Mouse (Mus musculus) hindbrain, embryonic 13.5 days (tissue): ENCODE measurements around the gene Borcs7. TPM values are rescaled to one million over a fixed set of nuclear protein-coding genes. Genes with fewer than 3 reads are reported as not detected.

Experiments
- ATAC-seq: fragments of 200-750 bp; cut with Nextera tagmentation; 2 replicates; pipeline ENCODE4 v1.8.0; 2017; ENCODE audit warnings: moderate TSS enrichment; ENCODE audit not compliant: low FRiP score
- H3K27ac ChIP-seq: fragments of 300-500 bp; sonication (generic); 2 replicates; pipeline ENCODE4 v1.5.1; 2015; ENCODE audit warnings: inconsistent platforms, mild to moderate bottlenecking, moderate library complexity
- H3K27me3 ChIP-seq: fragments of 300-500 bp; sonication (generic); 2 replicates; pipeline ENCODE4 v1.6.1; 2015; ENCODE audit warnings: mild to moderate bottlenecking, inconsistent platforms
- H3K36me3 ChIP-seq: fragments of 300-500 bp; sonication (generic); 2 replicates; pipeline ENCODE4 v1.6.1; 2015; ENCODE audit warnings: mild to moderate bottlenecking, inconsistent platforms
- H3K4me1 ChIP-seq: fragments of 300-500 bp; sonication (generic); replicated peaks from 2 replicates; pipeline ENCODE4 v1.6.1; 2015; ENCODE audit warnings: inconsistent platforms
- H3K4me2 ChIP-seq: fragments of 300-500 bp; sonication (generic); 2 replicates; pipeline ENCODE4 v1.6.1; 2015; ENCODE audit warnings: inconsistent platforms, mild to moderate bottlenecking, moderate library complexity
- H3K4me3 ChIP-seq: fragments of 300-500 bp; sonication (generic); 2 replicates; pipeline ENCODE4 v1.5.1; 2015; ENCODE audit warnings: mild to moderate bottlenecking, inconsistent platforms
- H3K9ac ChIP-seq: fragments of 300-500 bp; sonication (generic); 2 replicates; pipeline ENCODE4 v1.6.1; 2015; ENCODE audit warnings: mild to moderate bottlenecking, inconsistent platforms
- H3K9me3 ChIP-seq: fragments of 300-500 bp; sonication (generic); 2 replicates; pipeline ENCODE4 v1.6.1; 2016; ENCODE audit warnings: inconsistent platforms
- WGBS: fragments of 180-500 bp; shearing (Covaris S2); methylation state at CpG from one replicate; pipeline ENCODE4 v1.1.7; 2015; 5-methylcytosine and 5-hydroxymethylcytosine counted together
- polyA plus RNA-seq: library from polyadenylated mRNA; unstranded; fragments of >200 nt; fragmentation: Nextera tagmentation; extraction: Ambion mirVana; gene quantifications from 2 replicates; pipeline ENCODE4 v1.2.1, GENCODE M21; 2015

Gene Borcs7
- polyA plus RNA-seq, 1 experiment from 2014 or later, result 20.9 TPM

DNA sequence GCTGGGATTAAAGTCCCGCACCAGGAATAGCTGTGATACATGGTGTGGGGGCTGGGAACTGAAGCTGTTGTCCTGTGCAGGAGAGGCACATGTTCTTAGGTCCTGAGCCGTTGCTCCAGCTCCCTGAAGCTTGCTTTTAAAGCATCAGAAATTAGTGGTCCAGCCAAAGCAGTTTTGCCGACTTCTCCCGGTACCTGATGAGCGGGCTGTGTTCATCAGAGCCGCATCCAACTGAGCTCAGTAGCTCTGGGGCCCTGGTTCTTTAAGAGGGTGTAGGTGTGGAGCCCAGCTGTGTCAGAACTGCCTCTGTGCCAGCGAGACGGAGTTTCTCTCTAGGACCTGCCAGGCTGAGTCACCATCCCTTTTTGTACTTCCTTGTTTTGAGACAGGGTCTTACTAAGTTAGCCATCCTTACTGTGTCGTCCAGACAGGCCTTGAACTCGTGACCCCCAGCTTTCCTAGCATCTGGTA lies 9.3 kb downstream of the Borcs7 start:
- H3K27ac ChIP-seq, result no peak overlapping the region
- H3K4me1 ChIP-seq, result no peaks in the 10 kb centered on the region
- WGBS, result 79% methylated on average over 10 of the region's 10 CpGs

DNA sequence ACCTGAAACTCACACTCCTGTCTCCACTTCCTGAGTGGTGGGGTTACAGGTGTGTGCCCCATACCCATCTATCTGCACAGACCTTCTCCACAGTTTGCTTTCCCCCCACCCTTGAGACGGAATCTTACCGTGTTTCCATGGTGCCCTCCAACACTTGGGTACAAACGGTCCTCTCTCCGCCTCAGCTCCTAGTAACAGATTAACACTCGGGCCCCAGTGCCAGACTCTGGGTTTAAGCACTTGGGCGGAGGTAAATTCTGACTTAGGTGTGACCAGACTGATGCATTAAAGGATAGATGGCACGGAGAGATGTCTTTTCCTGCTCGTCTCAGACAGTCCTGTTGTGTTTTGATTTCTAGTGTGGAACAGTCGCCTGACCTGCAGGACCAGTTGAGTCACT lies 11.4 kb downstream of the Borcs7 start:
- H3K4me3 ChIP-seq, result no peak overlapping the region
- no peak overlapping the region for H3K27ac ChIP-seq
- H3K4me1 ChIP-seq, result no peaks in the 10 kb centered on the region
- H3K9me3 ChIP-seq, result no peaks in the 10 kb centered on the region
- 0 out of 2 replicates have a peak, but pooled peaks cover 4% of the 10 kb centered on the region for H3K27me3 ChIP-seq
- peaks cover 16% of the 10 kb centered on the region for H3K36me3 ChIP-seq
- ATAC-seq, result no peak
- H3K4me2 ChIP-seq, result no peak overlapping the region
- no peak overlapping the region for H3K9ac ChIP-seq
- 87% methylated on average over 9 of the region's 9 CpGs for WGBS

More for the DNA sequence above, 9.3 kb downstream of the Borcs7 start:
- H3K4me2 ChIP-seq, result no peak overlapping the region
- no peaks in the 10 kb centered on the region for H3K27me3 ChIP-seq
- H3K4me3 ChIP-seq, result no peak overlapping the region
- no peak overlapping the region for H3K9ac ChIP-seq
- ATAC-seq, result no peak
- peaks cover 32% of the 10 kb centered on the region for H3K36me3 ChIP-seq
- no peaks in the 10 kb centered on the region for H3K9me3 ChIP-seq

DNA sequence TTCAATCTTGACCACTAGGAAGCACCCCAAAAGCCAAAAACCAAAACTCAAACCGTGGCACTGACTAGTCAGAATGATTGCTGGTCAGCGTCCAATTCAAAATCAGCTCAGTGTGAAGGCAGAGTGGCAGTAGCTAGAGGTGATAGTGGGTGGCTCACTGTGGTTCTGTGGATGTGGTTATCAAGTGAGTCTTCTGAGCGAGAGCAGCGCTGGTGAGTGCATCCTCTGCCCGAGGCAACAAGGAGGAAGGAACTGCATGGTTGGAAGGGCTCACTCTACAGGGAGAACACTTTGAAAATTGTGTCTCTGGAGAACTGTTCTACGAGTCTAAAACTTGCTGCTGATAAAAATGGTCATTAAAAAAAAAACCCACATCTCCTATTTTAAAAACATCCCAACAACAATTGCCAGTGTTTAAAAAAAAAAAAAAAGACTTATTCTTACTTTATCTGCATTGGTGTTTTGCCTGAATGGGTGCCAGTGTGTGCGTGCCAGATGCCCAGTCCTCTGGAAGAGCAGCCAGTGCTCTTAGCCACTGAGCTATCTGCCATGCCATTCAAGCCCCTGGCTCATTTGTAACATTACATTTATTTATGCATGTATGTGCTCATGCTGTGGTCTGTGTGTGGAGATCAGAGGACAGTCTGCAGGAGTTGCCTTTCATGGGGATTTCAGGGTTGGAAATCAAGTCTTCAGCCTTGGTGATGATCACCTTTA lies 16.2 kb downstream of the Borcs7 start:
- Histone ChIP-seq H3K4me3 (no peak overlapping the region), H3K27me3 (0 out of 2 replicates have a peak, but pooled peaks cover 4% of the 10 kb centered on the region), H3K9me3 (no peaks in the 10 kb centered on the region), H3K9ac (no peak overlapping the region), H3K4me1 (peaks cover 16% of the 10 kb centered on the region), H3K4me2 (no peak overlapping the region), H3K36me3 (peaks cover 11% of the 10 kb centered on the region), H3K27ac (no peak overlapping the region)
- no peak for ATAC-seq
- WGBS, result 69% methylated on average over 7 of the region's 7 CpGs

DNA sequence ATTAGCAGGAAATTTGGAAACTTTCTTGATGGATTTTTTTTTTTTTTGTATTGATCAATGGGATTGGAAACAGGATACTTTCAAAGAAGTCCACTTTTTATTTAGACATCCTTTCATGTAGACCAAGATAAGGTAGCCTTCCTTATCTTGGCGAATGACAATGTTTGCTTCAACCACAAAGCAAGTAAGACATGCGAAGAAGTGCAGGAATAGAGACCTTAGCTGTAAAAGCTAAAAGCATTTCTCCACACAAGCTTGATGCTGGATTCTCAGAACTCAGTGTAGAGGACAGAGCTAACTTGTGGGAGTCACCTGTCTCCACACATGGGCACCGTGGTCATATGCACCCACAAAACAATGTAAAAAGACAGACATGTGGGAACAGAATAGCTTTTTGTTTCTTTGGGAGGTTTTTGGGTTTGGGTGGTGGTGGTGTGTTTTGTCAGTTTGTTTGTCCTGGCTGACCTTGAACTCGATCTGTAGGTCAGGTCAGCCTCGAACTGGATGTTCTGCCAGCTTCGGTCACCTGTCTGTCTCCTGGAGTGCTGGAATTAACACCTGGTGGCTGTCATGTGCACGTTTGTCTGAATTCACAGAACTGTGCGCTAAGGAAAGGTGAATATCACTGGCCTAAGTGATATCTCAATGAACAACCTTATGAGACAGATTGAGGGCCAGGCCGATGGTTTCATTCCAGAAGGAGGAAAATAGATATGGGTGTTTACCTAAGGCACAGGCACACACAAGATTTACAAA lies 17.0 kb downstream of the Borcs7 start:
- H3K4me2 ChIP-seq, result peak overlapping the region; percentile 59
- no peak overlapping the region for H3K27ac ChIP-seq
- H3K4me1 ChIP-seq, result peaks cover 16% of the 10 kb centered on the region
- no peak overlapping the region for H3K9ac ChIP-seq
- no peaks in the 10 kb centered on the region for H3K9me3 ChIP-seq
- 0 out of 2 replicates have a peak, but pooled peaks cover 4% of the 10 kb centered on the region for H3K27me3 ChIP-seq
- ATAC-seq, result no peak
- 81% methylated on average over 9 of the region's 9 CpGs for WGBS
- peak overlapping the region; percentile 42; the same call in 1 of the 2 replicates for H3K4me3 ChIP-seq
- H3K36me3 ChIP-seq, result peaks cover 5% of the 10 kb centered on the region; the same call in 1 of the 2 replicates

DNA sequence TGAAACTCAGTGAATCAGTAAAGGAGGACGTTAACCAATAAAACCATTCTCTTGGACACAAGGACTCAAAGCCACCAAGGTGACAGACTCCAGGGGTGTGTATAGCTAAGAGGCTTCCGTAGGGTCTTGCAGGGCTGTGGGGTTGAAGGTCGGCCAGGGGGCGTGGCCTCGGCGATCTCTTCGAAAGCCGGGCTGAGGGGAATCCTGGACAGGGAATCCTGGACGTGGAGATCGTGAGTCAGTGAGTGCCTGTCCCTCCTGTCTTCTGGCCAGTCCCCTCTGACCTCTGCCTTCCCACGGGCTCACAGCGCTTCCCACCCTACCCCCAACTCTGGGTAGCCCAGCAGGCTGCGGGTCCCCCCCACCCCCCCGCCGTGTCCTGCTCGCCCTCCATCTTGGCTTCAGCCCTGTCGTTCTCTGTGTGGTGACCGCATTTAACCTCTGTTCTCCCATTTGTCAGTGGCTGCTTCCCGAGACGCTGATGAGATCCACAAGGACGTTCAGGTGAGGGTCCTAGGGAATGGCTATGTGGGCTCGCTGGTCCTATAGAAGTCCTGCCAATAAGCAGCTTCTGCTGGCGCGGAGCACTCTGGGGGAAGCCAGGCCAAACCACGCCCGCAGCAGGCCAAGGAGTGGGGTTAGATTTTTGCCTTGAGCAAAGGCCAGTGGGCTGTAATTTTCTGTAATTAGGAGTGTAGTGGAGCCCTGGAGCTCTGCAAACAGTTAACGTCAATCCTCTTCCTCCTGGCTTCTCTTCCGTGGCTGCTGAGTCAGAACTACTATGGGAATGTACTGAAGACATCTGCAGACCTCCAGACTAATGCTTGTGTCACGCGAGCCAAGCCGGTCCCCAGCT lies 17.8 kb downstream of the Borcs7 start, which contains the start of gene As3mt:
As3mt (plus strand) TSS at position 163 of the 856 bp plus-strand sequence.
- 14% methylated on average over 31 of the region's 31 CpGs for WGBS
- Histone ChIP-seq H3K9ac (peak within 1 kb of the TSS; percentile 68), H3K27me3 (0 out of 2 replicates have a peak, but pooled peaks cover 4% of the 10 kb centered on the region), H3K36me3 (peaks cover 5% of the 10 kb centered on the region; the same call in 1 of the 2 replicates), H3K9me3 (no peaks in the 10 kb centered on the region), H3K4me3 (peak within 1 kb of the TSS; percentile 42), H3K27ac (peak within 1 kb of the TSS; percentile 44; the same call in 1 of the 2 replicates), H3K4me1 (peaks cover 16% of the 10 kb centered on the region), H3K4me2 (peak within 1 kb of the TSS; percentile 59)
- ATAC-seq, result peak; percentile 63

DNA sequence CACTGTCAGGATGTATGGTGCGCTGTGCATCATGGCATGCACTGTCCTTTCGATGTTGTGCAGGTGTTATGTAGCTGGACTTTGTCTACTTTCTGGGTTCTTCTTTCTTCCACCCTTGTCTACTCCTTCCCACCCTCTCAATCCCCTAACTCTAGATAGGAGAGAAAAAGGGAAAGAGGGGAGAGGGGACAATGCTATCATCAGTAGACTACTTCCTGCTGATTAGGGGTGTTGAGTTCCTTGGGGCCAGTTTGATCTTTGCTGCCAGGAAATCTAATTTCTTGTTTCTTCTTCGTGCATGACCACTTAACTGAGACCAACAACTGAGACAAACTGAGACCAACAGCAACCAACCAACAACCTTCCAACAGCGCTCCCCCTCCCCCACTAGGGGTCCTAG lies 20.9 kb downstream of the Borcs7 start:
- peaks cover 16% of the 10 kb centered on the region for H3K4me1 ChIP-seq
- peaks cover 8% of the 10 kb centered on the region; the same call in 1 of the 2 replicates for H3K36me3 ChIP-seq
- H3K9ac ChIP-seq, result no peak overlapping the region
- no peak for ATAC-seq
- no peaks in the 10 kb centered on the region for H3K9me3 ChIP-seq
- H3K27me3 ChIP-seq, result no peaks in the 10 kb centered on the region
- no peak overlapping the region for H3K4me3 ChIP-seq
- 88% methylated on average over 4 of the region's 4 CpGs for WGBS
- no peak overlapping the region for H3K4me2 ChIP-seq
- no peak overlapping the region for H3K27ac ChIP-seq

DNA sequence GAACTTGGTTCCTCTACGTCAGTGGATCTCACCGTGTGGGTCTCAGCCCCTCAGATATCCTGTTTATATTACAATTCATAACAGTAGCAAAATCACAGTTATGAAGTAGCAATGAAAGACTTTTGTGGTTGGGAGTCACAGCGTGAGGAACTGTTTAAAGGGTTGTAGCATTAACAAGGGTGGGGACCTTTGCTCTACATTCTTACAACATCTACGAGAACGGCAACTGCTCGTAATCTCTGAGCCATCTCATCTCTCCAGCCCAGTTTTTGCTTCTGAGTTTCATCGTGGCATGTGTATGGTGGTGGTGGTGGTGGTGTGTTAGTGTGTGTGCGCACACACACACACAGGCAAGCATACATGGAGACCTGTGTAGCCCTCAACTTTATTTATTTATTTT lies 24.5 kb downstream of the Borcs7 start:
- Histone ChIP-seq H3K4me1 (no peaks in the 10 kb centered on the region), H3K27ac (no peak overlapping the region), H3K4me3 (no peak overlapping the region), H3K9me3 (0 out of 2 replicates have a peak, but pooled peaks cover 4% of the 10 kb centered on the region), H3K27me3 (no peaks in the 10 kb centered on the region), H3K9ac (no peak overlapping the region), H3K36me3 (peaks cover 24% of the 10 kb centered on the region), H3K4me2 (no peak overlapping the region)
- 94% methylated on average over 8 of the region's 8 CpGs for WGBS
- ATAC-seq, result no peak

DNA sequence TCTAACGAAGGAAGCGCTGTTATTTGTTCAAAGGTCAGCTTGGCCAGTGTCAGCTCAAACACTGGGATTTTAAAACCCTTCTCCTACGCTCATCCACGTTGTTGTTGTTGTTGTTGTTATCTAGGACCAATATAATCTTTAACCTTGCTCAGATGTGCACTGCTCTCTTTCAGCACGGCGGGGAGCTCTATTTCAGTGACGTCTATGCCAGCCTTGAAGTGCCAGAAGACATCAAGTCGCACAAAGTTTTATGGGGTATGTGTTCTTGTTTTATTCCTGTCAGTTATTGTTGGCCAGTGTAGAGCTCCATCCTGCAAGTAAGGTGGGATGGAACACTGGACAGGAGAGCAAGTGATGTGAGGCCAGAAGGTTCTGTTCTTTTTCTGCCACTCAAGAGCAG lies 25.3 kb downstream of the Borcs7 start:
- WGBS, result 91% methylated on average over 8 of the region's 8 CpGs
- no peak for ATAC-seq
- H3K9me3 ChIP-seq, result 0 out of 2 replicates have a peak, but pooled peaks cover 4% of the 10 kb centered on the region

DNA sequence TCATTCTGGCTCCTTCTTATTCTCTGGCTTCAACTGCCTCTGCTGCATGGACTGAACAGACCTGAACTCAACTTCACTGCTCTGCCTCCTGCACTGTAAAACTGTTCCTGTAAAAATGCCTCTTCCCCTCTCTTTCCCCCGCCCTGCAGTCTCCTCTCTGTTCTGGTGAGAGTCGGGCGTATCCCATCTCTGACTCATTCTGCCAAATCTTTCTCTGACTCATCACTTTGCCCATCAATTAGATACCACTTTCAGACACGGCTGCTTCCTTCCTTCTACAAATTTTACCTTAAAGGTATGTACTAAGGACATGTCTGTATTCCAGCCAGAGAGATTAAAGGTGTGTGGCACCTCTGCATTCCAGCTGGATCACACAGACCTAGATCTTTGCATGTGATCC lies 28.4 kb downstream of the Borcs7 start:
- 90% methylated on average over 4 of the region's 4 CpGs for WGBS
- Histone ChIP-seq H3K4me1 (no peaks in the 10 kb centered on the region), H3K36me3 (peaks cover 36% of the 10 kb centered on the region), H3K27ac (no peak overlapping the region), H3K9ac (no peak overlapping the region), H3K9me3 (0 out of 2 replicates have a peak, but pooled peaks cover 4% of the 10 kb centered on the region), H3K4me2 (no peak overlapping the region), H3K27me3 (no peaks in the 10 kb centered on the region), H3K4me3 (no peak overlapping the region)
- no peak for ATAC-seq

More for the DNA sequence above, 25.3 kb downstream of the Borcs7 start:
- Histone ChIP-seq H3K27ac (no peak overlapping the region), H3K27me3 (no peaks in the 10 kb centered on the region), H3K36me3 (peaks cover 26% of the 10 kb centered on the region), H3K4me3 (no peak overlapping the region), H3K4me2 (no peak overlapping the region), H3K9ac (no peak overlapping the region), H3K4me1 (no peaks in the 10 kb centered on the region)

DNA sequence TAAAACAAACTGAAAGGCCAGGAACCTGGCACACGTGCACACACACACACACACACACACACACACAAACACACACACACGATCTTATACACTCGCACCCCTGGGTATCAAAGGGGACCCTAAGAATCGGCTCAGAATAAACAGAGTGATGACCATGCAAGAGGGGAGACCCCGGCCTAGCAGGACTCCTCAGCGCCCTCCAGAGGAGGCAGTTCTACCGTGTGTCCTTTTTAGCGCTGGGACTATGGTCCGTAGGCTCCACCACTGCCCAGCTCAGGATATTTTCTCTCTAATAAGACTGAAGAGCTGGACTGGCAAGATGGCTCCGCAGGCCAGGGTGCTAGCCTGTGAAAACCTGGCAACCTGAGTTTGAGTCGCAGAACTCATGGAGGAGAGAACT lies 34.7 kb downstream of the Borcs7 start:
- Histone ChIP-seq H3K27ac (no peak overlapping the region), H3K4me2 (no peak overlapping the region), H3K27me3 (no peaks in the 10 kb centered on the region), H3K4me3 (no peak overlapping the region), H3K9ac (no peak overlapping the region), H3K36me3 (peaks cover 18% of the 10 kb centered on the region), H3K9me3 (no peaks in the 10 kb centered on the region), H3K4me1 (peaks cover 16% of the 10 kb centered on the region)
- no peak for ATAC-seq
- 68% methylated on average over 11 of the region's 11 CpGs for WGBS

DNA sequence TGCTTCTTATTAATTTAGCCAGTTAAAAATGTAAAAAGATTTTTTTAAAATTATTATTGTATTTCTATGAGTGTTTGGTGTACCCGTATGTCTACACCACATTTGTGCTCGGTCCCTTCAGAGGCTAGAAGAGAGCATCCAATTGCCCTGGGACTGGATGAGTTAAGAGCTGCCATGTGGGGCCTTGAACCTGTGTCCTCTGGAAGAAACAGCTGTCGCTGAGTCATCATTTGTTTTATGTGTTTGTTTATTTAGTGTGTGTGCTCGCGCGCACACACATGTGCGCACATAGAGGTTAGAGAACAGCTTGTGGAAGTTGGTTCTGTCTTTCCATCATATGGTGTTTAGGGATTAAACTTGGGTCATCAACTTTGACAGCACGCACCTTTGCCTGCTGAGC lies 36.4 kb downstream of the Borcs7 start:
- no peak for ATAC-seq
- Histone ChIP-seq H3K9ac (no peak overlapping the region), H3K27me3 (no peaks in the 10 kb centered on the region), H3K4me1 (peaks cover 16% of the 10 kb centered on the region), H3K36me3 (peaks cover 7% of the 10 kb centered on the region), H3K9me3 (no peaks in the 10 kb centered on the region), H3K4me3 (no peak overlapping the region), H3K4me2 (no peak overlapping the region), H3K27ac (no peak overlapping the region)
- 97% methylated on average over 8 of the region's 8 CpGs for WGBS
